Mouse (Mus musculus): ENCODE results near the gene Trir. TPM values are rescaled to one million over a fixed set of nuclear protein-coding genes. Genes with fewer than 3 reads are reported as not detected.

The Trir gene
- total and polyA plus RNA-seq, 2 experiments from 2014 or later, result 161 to 338 TPM

DNA sequence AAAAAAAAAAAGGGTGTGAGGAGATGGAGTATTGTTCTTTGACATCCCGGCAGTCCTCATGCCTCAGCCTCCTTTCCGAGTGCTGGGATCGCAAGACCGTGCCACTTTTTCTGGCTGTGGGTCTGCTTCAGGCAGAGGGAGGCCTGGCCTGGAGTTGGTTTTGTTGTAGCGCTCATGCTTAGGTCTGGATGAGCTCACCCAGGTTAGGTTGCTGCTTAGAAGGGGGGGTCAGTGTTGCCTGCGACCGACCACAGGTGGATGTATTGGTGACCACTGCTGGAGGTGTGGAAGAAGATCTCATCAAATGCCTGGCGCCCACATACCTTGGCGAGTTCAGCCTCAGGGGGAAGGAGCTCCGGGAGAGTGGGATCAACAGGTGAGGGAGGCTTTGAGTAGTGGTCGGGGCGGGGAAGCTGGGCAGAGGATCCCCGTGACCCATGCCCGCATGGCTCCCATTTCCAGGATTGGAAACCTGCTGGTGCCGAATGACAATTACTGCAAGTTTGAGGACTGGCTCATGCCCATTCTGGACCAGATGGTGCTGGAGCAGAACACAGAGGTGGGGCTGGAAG is 46.5 kb downstream of the Trir start:
- 92% methylated on average over 15 of the region's 15 CpGs for WGBS
- H3K9me3 ChIP-seq (ENCODE audit: low read length), result no peaks in the 10 kb centered on the region
- ATAC-seq, result no peak
- peaks cover 12% of the 10 kb centered on the region for H3K4me1 ChIP-seq (ENCODE audit: insufficient read depth)
- no peak for TF ChIP-seq CTCF (IDR thresholded peaks at IDR 0.05; ENCODE audit: low read depth)
- H3K27ac ChIP-seq (ENCODE audit: low read depth, low read length), result no peak overlapping the region
- no peak overlapping the region for H3K9ac ChIP-seq
- DNase-seq, result no peak
- H3K36me3 ChIP-seq (ENCODE audit: insufficient read depth), result peaks cover 43% of the 10 kb centered on the region
- no peak overlapping the region for H3K4me2 ChIP-seq (ENCODE audit: low read depth)
- H3K27me3 ChIP-seq (ENCODE audit: insufficient read depth, low read length), result no peaks in the 10 kb centered on the region
- H3K4me3 ChIP-seq (ENCODE audit: low read depth, low read length), result no peak overlapping the region

DNA sequence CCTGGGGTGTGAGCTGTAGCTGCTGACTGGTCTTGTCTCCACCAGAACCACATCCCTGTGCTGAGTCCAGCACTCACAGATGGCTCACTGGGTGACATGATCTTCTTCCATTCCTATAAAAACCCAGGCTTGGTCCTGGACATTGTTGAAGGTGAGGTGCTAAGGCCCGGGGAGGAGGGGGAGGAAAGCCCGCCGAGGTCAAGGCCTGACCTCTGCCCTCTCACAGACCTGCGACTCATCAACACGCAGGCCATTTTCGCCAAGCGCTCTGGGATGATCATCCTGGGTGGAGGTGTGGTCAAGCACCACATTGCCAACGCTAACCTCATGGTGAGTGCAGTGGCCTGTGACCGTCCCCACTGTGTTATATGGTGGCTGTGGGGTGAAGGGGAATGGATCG is 47.5 kb downstream of the Trir start:
- Histone ChIP-seq H3K4me3 (ENCODE audit: low read depth, low read length) (no peak overlapping the region), H3K36me3 (ENCODE audit: insufficient read depth) (peaks cover 38% of the 10 kb centered on the region), H3K4me2 (ENCODE audit: low read depth) (no peak overlapping the region), H3K27me3 (ENCODE audit: insufficient read depth, low read length) (no peaks in the 10 kb centered on the region), H3K27ac (ENCODE audit: low read depth, low read length) (no peak overlapping the region), H3K9me3 (ENCODE audit: low read length) (no peaks in the 10 kb centered on the region), H3K4me1 (ENCODE audit: insufficient read depth) (peaks cover 12% of the 10 kb centered on the region), H3K9ac (no peak overlapping the region)
- 90% methylated on average over 10 of the region's 10 CpGs for WGBS
- no peak for TF ChIP-seq CTCF (IDR thresholded peaks at IDR 0.05; ENCODE audit: low read depth)
- ATAC-seq (no peak), DNase-seq (no peak)

GRCm38 (mm10) chr8:85074617-85075016 is 48.0 kb downstream of the Trir start:
- ATAC-seq (no peak), DNase-seq (no peak)
- TF ChIP-seq CTCF (IDR thresholded peaks at IDR 0.05; ENCODE audit: low read depth), result no peak
- peaks cover 38% of the 10 kb centered on the region for H3K36me3 ChIP-seq (ENCODE audit: insufficient read depth)
- H3K4me2 ChIP-seq (ENCODE audit: low read depth), result no peak overlapping the region
- no peak overlapping the region for H3K4me3 ChIP-seq (ENCODE audit: low read depth, low read length)
- no peaks in the 10 kb centered on the region for H3K27me3 ChIP-seq (ENCODE audit: insufficient read depth, low read length)
- no peak overlapping the region for H3K9ac ChIP-seq
- H3K27ac ChIP-seq (ENCODE audit: low read depth, low read length), result no peak overlapping the region
- WGBS, result 93% methylated on average over 10 of the region's 10 CpGs
- H3K9me3 ChIP-seq (ENCODE audit: low read length), result no peaks in the 10 kb centered on the region
- peaks cover 13% of the 10 kb centered on the region for H3K4me1 ChIP-seq (ENCODE audit: insufficient read depth)

DNA sequence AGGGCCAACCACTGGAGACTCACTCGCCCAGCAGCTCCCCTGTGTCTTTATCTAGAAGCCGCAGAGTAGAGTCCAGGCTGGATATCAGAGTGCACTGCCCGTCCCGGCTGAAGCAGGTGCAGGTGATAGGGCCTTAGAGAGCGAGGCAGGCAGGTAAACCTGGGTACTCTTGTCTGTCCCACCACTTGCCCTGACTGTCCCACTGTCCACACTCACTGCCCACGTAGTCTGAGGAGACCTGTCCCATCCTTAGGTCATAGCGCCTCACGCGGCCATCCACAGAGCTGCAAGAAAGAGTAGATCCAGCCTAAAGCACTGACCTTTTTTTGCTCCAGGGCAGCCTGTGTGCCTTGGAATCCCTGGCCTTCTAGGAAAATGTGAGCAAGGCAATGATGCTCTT is 49.4 kb downstream of the Trir start:
- no peak for ATAC-seq
- no peak for DNase-seq

DNA sequence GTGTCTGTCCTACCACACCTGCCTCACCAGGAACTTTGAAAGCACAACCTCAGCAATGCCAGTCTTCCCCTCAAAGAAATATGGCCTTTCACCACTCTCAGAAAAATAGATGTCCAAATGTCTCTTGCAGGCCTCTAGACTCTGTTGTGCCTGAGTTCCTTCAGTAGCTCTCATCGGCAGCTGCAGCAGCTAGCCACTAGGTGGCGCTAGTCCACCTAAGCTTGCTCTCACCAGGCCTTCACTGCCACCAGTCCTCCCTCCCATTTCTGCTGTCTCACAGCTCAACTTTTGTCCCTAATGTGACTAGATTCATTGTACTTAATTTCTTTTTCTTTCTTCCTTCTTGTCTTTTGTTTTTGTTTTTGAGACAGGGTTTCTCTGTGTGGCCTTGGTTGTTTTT is 50.4 kb downstream of the Trir start:
- TF ChIP-seq CTCF (IDR thresholded peaks at IDR 0.05; ENCODE audit: low read depth), result peak; percentile 97
- H3K4me2 ChIP-seq (ENCODE audit: low read depth), result no peak overlapping the region
- 0% methylated on average over 2 of the region's 2 CpGs for WGBS
- H3K27me3 ChIP-seq (ENCODE audit: insufficient read depth, low read length), result no peaks in the 10 kb centered on the region
- no peaks in the 10 kb centered on the region for H3K9me3 ChIP-seq (ENCODE audit: low read length)
- DNase-seq, result peak; percentile 93
- ATAC-seq, result peak; percentile 81
- H3K4me3 ChIP-seq (ENCODE audit: low read depth, low read length), result no peak overlapping the region
- peaks cover 19% of the 10 kb centered on the region for H3K4me1 ChIP-seq (ENCODE audit: insufficient read depth)
- peaks cover 38% of the 10 kb centered on the region for H3K36me3 ChIP-seq (ENCODE audit: insufficient read depth)
- H3K9ac ChIP-seq, result no peak overlapping the region
- H3K27ac ChIP-seq (ENCODE audit: low read depth, low read length), result no peak overlapping the region

More for the DNA sequence above, 49.4 kb downstream of the Trir start:
- WGBS, result 83% methylated on average over 9 of the region's 9 CpGs
- Histone ChIP-seq H3K9me3 (ENCODE audit: low read length) (no peaks in the 10 kb centered on the region), H3K27me3 (ENCODE audit: insufficient read depth, low read length) (no peaks in the 10 kb centered on the region), H3K4me1 (ENCODE audit: insufficient read depth) (peaks cover 17% of the 10 kb centered on the region), H3K9ac (no peak overlapping the region), H3K4me2 (ENCODE audit: low read depth) (no peak overlapping the region), H3K4me3 (ENCODE audit: low read depth, low read length) (no peak overlapping the region), H3K27ac (ENCODE audit: low read depth, low read length) (no peak overlapping the region), H3K36me3 (ENCODE audit: insufficient read depth) (peaks cover 38% of the 10 kb centered on the region)
- peak; percentile 54 for TF ChIP-seq CTCF (IDR thresholded peaks at IDR 0.05; ENCODE audit: low read depth)

Small RNA genes lying within 50 kb of the gene (microRNA-seq; reads per million reads assigned to microRNA genes)
- 2.3 to 3.5 reads per million in 2 experiments for gene Mir7070

Other genes starting within 250 kb of the Trir start
- gene Nfix, start 226.5 kb upstream of the Trir start, total RNA-seq (2014; rRNA removed), result 111 and 116 TPM in 2 replicates
- 347 and 376 TPM in 2 replicates for gene Nfix, start 226.5 kb upstream of the Trir start, polyA plus RNA-seq (2015; fragmentation: Nextera tagmentation; extraction: Ambion mirVana)
- gene Dand5, start 204.0 kb upstream of the Trir start, total RNA-seq (2014; rRNA removed), result 4.7 and 6.9 TPM in 2 replicates
- 8.2 and 10.0 TPM in 2 replicates for gene Dand5, start 204.0 kb upstream of the Trir start, polyA plus RNA-seq (2015; fragmentation: Nextera tagmentation; extraction: Ambion mirVana)
- 24.7 and 28.7 TPM in 2 replicates for gene Gadd45gip1, start 195.3 kb upstream of the Trir start, total RNA-seq (2014; rRNA removed)
- 36.7 and 40.8 TPM in 2 replicates for gene Gadd45gip1, start 195.3 kb upstream of the Trir start, polyA plus RNA-seq (2015; fragmentation: Nextera tagmentation; extraction: Ambion mirVana)
- gene Rad23a, start 186.2 kb upstream of the Trir start, total RNA-seq (2014; rRNA removed), result 32.2 and 55.3 TPM in 2 replicates
- gene Rad23a, start 186.2 kb upstream of the Trir start, polyA plus RNA-seq (2015; fragmentation: Nextera tagmentation; extraction: Ambion mirVana), result 63.5 and 77.4 TPM in 2 replicates
- gene Calr, start 179.9 kb upstream of the Trir start, total RNA-seq (2014; rRNA removed), result 470 and 505 TPM in 2 replicates
- 354 and 405 TPM in 2 replicates for gene Calr, start 179.9 kb upstream of the Trir start, polyA plus RNA-seq (2015; fragmentation: Nextera tagmentation; extraction: Ambion mirVana)
- gene Farsa, start 169.8 kb upstream of the Trir start, total RNA-seq (2014; rRNA removed), result 77.1 and 91.2 TPM in 2 replicates
- 100 and 103 TPM in 2 replicates for gene Farsa, start 169.8 kb upstream of the Trir start, polyA plus RNA-seq (2015; fragmentation: Nextera tagmentation; extraction: Ambion mirVana)
- 27.5 and 32.2 TPM in 2 replicates for gene Syce2, start 154.7 kb upstream of the Trir start, total RNA-seq (2014; rRNA removed)
- 77.9 and 78.2 TPM in 2 replicates for gene Syce2, start 154.7 kb upstream of the Trir start, polyA plus RNA-seq (2015; fragmentation: Nextera tagmentation; extraction: Ambion mirVana)
- 28.9 and 31.5 TPM in 2 replicates for gene Gcdh, start 132.9 kb upstream of the Trir start, total RNA-seq (2014; rRNA removed)
- gene Gcdh, start 132.9 kb upstream of the Trir start, polyA plus RNA-seq (2015; fragmentation: Nextera tagmentation; extraction: Ambion mirVana), result 21.3 and 27.5 TPM in 2 replicates
- 0.46 TPM in 1 of 2 replicates, not detected in the other for gene Klf1, start 124.9 kb upstream of the Trir start, total RNA-seq (2014; rRNA removed)
- 0.50 and 0.77 TPM in 2 replicates for gene Klf1, start 124.9 kb upstream of the Trir start, polyA plus RNA-seq (2015; fragmentation: Nextera tagmentation; extraction: Ambion mirVana)
- 3.6 and 3.7 TPM in 2 replicates for gene Dnase2a, start 118.3 kb upstream of the Trir start, total RNA-seq (2014; rRNA removed)
- 6.3 and 7.1 TPM in 2 replicates for gene Dnase2a, start 118.3 kb upstream of the Trir start, polyA plus RNA-seq (2015; fragmentation: Nextera tagmentation; extraction: Ambion mirVana)
- 39.7 and 57.7 TPM in 2 replicates for gene Mast1, start 89.5 kb upstream of the Trir start, total RNA-seq (2014; rRNA removed)
- 44.2 and 63.8 TPM in 2 replicates for gene Mast1, start 89.5 kb upstream of the Trir start, polyA plus RNA-seq (2015; fragmentation: Nextera tagmentation; extraction: Ambion mirVana)
- gene Rtbdn, start 79.8 kb upstream of the Trir start, total RNA-seq (2014; rRNA removed), result 4.8 and 10.4 TPM in 2 replicates
- 1.7 and 3.5 TPM in 2 replicates for gene Rtbdn, start 79.8 kb upstream of the Trir start, polyA plus RNA-seq (2015; fragmentation: Nextera tagmentation; extraction: Ambion mirVana)
- not detected in 2 replicates for gene Gm49661, start 57.4 kb upstream of the Trir start, total RNA-seq (2014; rRNA removed)
- gene Gm49661, start 57.4 kb upstream of the Trir start, polyA plus RNA-seq (2015; fragmentation: Nextera tagmentation; extraction: Ambion mirVana), result not detected in 2 replicates
- gene Prdx2, start 57.2 kb upstream of the Trir start, total RNA-seq (2014; rRNA removed), result 814 and 983 TPM in 2 replicates
- 974 and 1,110 TPM in 2 replicates for gene Prdx2, start 57.2 kb upstream of the Trir start, polyA plus RNA-seq (2015; fragmentation: Nextera tagmentation; extraction: Ambion mirVana)
- gene Rnaseh2a, start 57.1 kb upstream of the Trir start, total RNA-seq (2014; rRNA removed), result 39.8 and 42.7 TPM in 2 replicates
- 52.2 and 56.3 TPM in 2 replicates for gene Rnaseh2a, start 57.1 kb upstream of the Trir start, polyA plus RNA-seq (2015; fragmentation: Nextera tagmentation; extraction: Ambion mirVana)
- gene Junb, start 48.1 kb upstream of the Trir start, total RNA-seq (2014; rRNA removed), result 21.9 and 22.2 TPM in 2 replicates
- 10.1 and 15.9 TPM in 2 replicates for gene Junb, start 48.1 kb upstream of the Trir start, polyA plus RNA-seq (2015; fragmentation: Nextera tagmentation; extraction: Ambion mirVana)
- gene Hook2, start 36.2 kb upstream of the Trir start, total RNA-seq (2014; rRNA removed), result 30.3 and 32.5 TPM in 2 replicates
- 22.6 and 28.7 TPM in 2 replicates for gene Hook2, start 36.2 kb upstream of the Trir start, polyA plus RNA-seq (2015; fragmentation: Nextera tagmentation; extraction: Ambion mirVana)
- not detected in 2 replicates for gene Best2, start 12.3 kb upstream of the Trir start, total RNA-seq (2014; rRNA removed)
- gene Best2, start 12.3 kb upstream of the Trir start, polyA plus RNA-seq (2015; fragmentation: Nextera tagmentation; extraction: Ambion mirVana), result 0.11 and 0.15 TPM in 2 replicates
- gene Asna1, start 1.5 kb upstream of the Trir start, total RNA-seq (2014; rRNA removed), result 136 and 160 TPM in 2 replicates
- gene Asna1, start 1.5 kb upstream of the Trir start, polyA plus RNA-seq (2015; fragmentation: Nextera tagmentation; extraction: Ambion mirVana), result 153 and 180 TPM in 2 replicates
- 129 and 155 TPM in 2 replicates for gene Tnpo2, start 10.1 kb downstream of the Trir start, total RNA-seq (2014; rRNA removed)
- gene Tnpo2, start 10.1 kb downstream of the Trir start, polyA plus RNA-seq (2015; fragmentation: Nextera tagmentation; extraction: Ambion mirVana), result 40.4 and 52.3 TPM in 2 replicates
- gene Fbxw9, start 33.2 kb downstream of the Trir start, total RNA-seq (2014; rRNA removed), result 106 and 115 TPM in 2 replicates
- 79.8 and 87.4 TPM in 2 replicates for gene Fbxw9, start 33.2 kb downstream of the Trir start, polyA plus RNA-seq (2015; fragmentation: Nextera tagmentation; extraction: Ambion mirVana)
- not detected in 2 replicates for gene Gm5741, start 41.2 kb downstream of the Trir start, total RNA-seq (2014; rRNA removed)
- 0.74 and 3.0 TPM in 2 replicates for gene Gm5741, start 41.2 kb downstream of the Trir start, polyA plus RNA-seq (2015; fragmentation: Nextera tagmentation; extraction: Ambion mirVana)
- 63.1 and 74.3 TPM in 2 replicates for gene Dhps, start 44.9 kb downstream of the Trir start, total RNA-seq (2014; rRNA removed)
- 104 and 118 TPM in 2 replicates for gene Dhps, start 44.9 kb downstream of the Trir start, polyA plus RNA-seq (2015; fragmentation: Nextera tagmentation; extraction: Ambion mirVana)
- 80.8 and 105 TPM in 2 replicates for gene Wdr83os, start 53.9 kb downstream of the Trir start, total RNA-seq (2014; rRNA removed)
- gene Wdr83os, start 53.9 kb downstream of the Trir start, polyA plus RNA-seq (2015; fragmentation: Nextera tagmentation; extraction: Ambion mirVana), result 171 and 182 TPM in 2 replicates
- 22.1 and 22.5 TPM in 2 replicates for gene Wdr83, start 54.5 kb downstream of the Trir start, total RNA-seq (2014; rRNA removed)
- 35.3 and 37.2 TPM in 2 replicates for gene Wdr83, start 54.5 kb downstream of the Trir start, polyA plus RNA-seq (2015; fragmentation: Nextera tagmentation; extraction: Ambion mirVana)
- 24.9 and 28.8 TPM in 2 replicates for gene Man2b1, start 56.4 kb downstream of the Trir start, total RNA-seq (2014; rRNA removed)
- 14.8 and 18.0 TPM in 2 replicates for gene Man2b1, start 56.4 kb downstream of the Trir start, polyA plus RNA-seq (2015; fragmentation: Nextera tagmentation; extraction: Ambion mirVana)
- 2.7 and 3.2 TPM in 2 replicates for gene Zfp791, start 96.3 kb downstream of the Trir start, total RNA-seq (2014; rRNA removed)
- gene Zfp791, start 96.3 kb downstream of the Trir start, polyA plus RNA-seq (2015; fragmentation: Nextera tagmentation; extraction: Ambion mirVana), result 1.5 and 2.4 TPM in 2 replicates
- gene Cks1brt, start 125.1 kb downstream of the Trir start, total RNA-seq (2014; rRNA removed), result not detected in 2 replicates
- gene Cks1brt, start 125.1 kb downstream of the Trir start, polyA plus RNA-seq (2015; fragmentation: Nextera tagmentation; extraction: Ambion mirVana), result not detected in 2 replicates
- gene Olfr371, start 199.2 kb downstream of the Trir start, total RNA-seq (2014; rRNA removed), result not detected in 2 replicates
- not detected in 2 replicates for gene Olfr371, start 199.2 kb downstream of the Trir start, polyA plus RNA-seq (2015; fragmentation: Nextera tagmentation; extraction: Ambion mirVana)

Data from forebrain, postnatal 0 days (tissue).